Mouse (Mus musculus) embryonic facial prominence, embryonic 14.5 days (tissue): ENCODE measurements around the gene Slc3a2. TPM values are rescaled to one million over a fixed set of nuclear protein-coding genes. Genes with fewer than 3 reads are reported as not detected.
"Not testable (repeated sequence)": the region's sequence is repeated elsewhere in the genome, so short reads cannot be mapped to it uniquely, and the experiment has no call there.

Experiments
- ATAC-seq: fragments of 200-750 bp; cut with Nextera tagmentation; 2 replicates; pipeline ENCODE4 v1.8.0; 2017; ENCODE audit warnings: low read depth, moderate number of reproducible peaks, moderate TSS enrichment
- DNase-seq: peaks from one replicate; pipeline ENCODE4 v3.0.0-alpha.2; 2015; ENCODE audit warnings: low spot score
- H3K27ac ChIP-seq: fragments of 300-500 bp; sonication (generic); replicated peaks from 2 replicates; pipeline ENCODE4 v1.5.1; 2014; ENCODE audit warnings: low read depth, mild to moderate bottlenecking, low read length, moderate library complexity
- H3K27me3 ChIP-seq: fragments of 300-500 bp; sonication (generic); replicated peaks from 2 replicates; pipeline ENCODE4 v1.6.1; 2014; ENCODE audit warnings: low read length; ENCODE audit not compliant: control insufficient read depth, insufficient read depth
- H3K36me3 ChIP-seq: fragments of 300-500 bp; sonication (generic); 2 replicates; pipeline ENCODE4 v1.6.1; 2014; ENCODE audit warnings: low read length, mixed read lengths; ENCODE audit not compliant: control insufficient read depth, insufficient read depth
- H3K4me1 ChIP-seq: fragments of 300-500 bp; sonication (generic); 2 replicates; pipeline ENCODE4 v1.6.1; 2014; ENCODE audit warnings: antibody characterized with exemption, low read length; ENCODE audit not compliant: control insufficient read depth, insufficient read depth
- H3K4me2 ChIP-seq: fragments of 300-500 bp; sonication (generic); 2 replicates; pipeline ENCODE4 v1.6.1; 2014; ENCODE audit warnings: low read depth, mild to moderate bottlenecking, low read length, moderate library complexity, mixed read lengths
- H3K4me3 ChIP-seq: fragments of 300-500 bp; sonication (generic); 2 replicates; pipeline ENCODE4 v1.5.1; 2014; ENCODE audit warnings: low read depth, mild to moderate bottlenecking, low read length
- H3K9ac ChIP-seq: fragments of 300-500 bp; sonication (generic); 2 replicates; pipeline ENCODE4 v1.6.1; 2014; ENCODE audit warnings: low read depth, mild to moderate bottlenecking, low read length, moderate library complexity, mixed read lengths
- H3K9me3 ChIP-seq: fragments of 300-500 bp; sonication (generic); 2 replicates; pipeline ENCODE4 v1.6.1; 2016; ENCODE audit warnings: low read length; ENCODE audit not compliant: control insufficient read depth
- WGBS: fragments of 180-500 bp; shearing (Covaris S2); extraction: QIAGEN DNeasy Blood & Tissue Kit; methylation state at CpG from one replicate; pipeline ENCODE4 v1.1.7; 2014; 5-methylcytosine and 5-hydroxymethylcytosine counted together
- polyA plus RNA-seq: library from polyadenylated mRNA; unstranded; fragments of >200 nt; fragmentation: Nextera tagmentation; extraction: Ambion mirVana; gene quantifications from 2 replicates; pipeline ENCODE4 v1.2.1, GENCODE M21; 2014

Slc3a2 gene
- polyA plus RNA-seq, 1 experiment from 2014 or later, result 100 TPM

GRCm38 (mm10) chr19:8723574-8724346, 591 bp upstream of the Slc3a2 start:
- ATAC-seq (no peak), DNase-seq (no peak)
- peaks cover 29% of the 10 kb centered on the region for H3K36me3 ChIP-seq
- peak overlapping the region; percentile 94 for H3K9ac ChIP-seq
- H3K27ac ChIP-seq, result peak overlapping the region; percentile 88
- no peaks in the 10 kb centered on the region for H3K9me3 ChIP-seq
- H3K4me3 ChIP-seq, result peak overlapping the region; percentile 68
- peak overlapping the region; percentile 86 for H3K4me2 ChIP-seq
- under 1% methylated on average over 20 of the region's 20 CpGs for WGBS
- H3K27me3 ChIP-seq, result no peaks in the 10 kb centered on the region
- peaks cover 18% of the 10 kb centered on the region for H3K4me1 ChIP-seq

GRCm38 (mm10) chr19:8722559-8722906, 636 bp downstream of the Slc3a2 start:
- H3K9ac ChIP-seq, result peak overlapping the region; percentile 94
- H3K4me3 ChIP-seq, result peak overlapping the region; percentile 68
- peaks cover 18% of the 10 kb centered on the region for H3K4me1 ChIP-seq
- peaks cover 29% of the 10 kb centered on the region for H3K36me3 ChIP-seq
- ATAC-seq (no peak), DNase-seq (no peak)
- H3K27ac ChIP-seq, result peak overlapping the region; percentile 96
- no peaks in the 10 kb centered on the region for H3K9me3 ChIP-seq
- no peaks in the 10 kb centered on the region for H3K27me3 ChIP-seq
- H3K4me2 ChIP-seq, result peak overlapping the region; percentile 86
- WGBS, result 1% methylated on average over 5 of the region's 5 CpGs

GRCm38 (mm10) chr19:8722021-8722420, 1.1 kb downstream of the Slc3a2 start:
- 58% methylated on average over 4 of the region's 4 CpGs for WGBS
- peaks cover 29% of the 10 kb centered on the region for H3K36me3 ChIP-seq
- no peak for ATAC-seq
- peak; percentile 31 for DNase-seq
- H3K27ac ChIP-seq, result peak overlapping the region; percentile 96; the same call in 1 of the 2 replicates
- peak overlapping the region; percentile 86 for H3K4me2 ChIP-seq
- H3K9me3 ChIP-seq, result no peaks in the 10 kb centered on the region
- H3K4me1 ChIP-seq, result peaks cover 18% of the 10 kb centered on the region
- no peaks in the 10 kb centered on the region for H3K27me3 ChIP-seq
- H3K4me3 ChIP-seq, result peak overlapping the region; percentile 68
- H3K9ac ChIP-seq, result peak overlapping the region; percentile 94

- DNase-seq (no peak), ATAC-seq (no peak)
- H3K9me3 ChIP-seq, result no peaks in the 10 kb centered on the region
- no peaks in the 10 kb centered on the region for H3K27me3 ChIP-seq
- H3K36me3 ChIP-seq, result peaks cover 24% of the 10 kb centered on the region
- H3K9ac ChIP-seq, result 0 out of 2 replicates have a peak overlapping the region, but pooled peaks have one; percentile 94
- H3K4me3 ChIP-seq, result no peak overlapping the region
- H3K4me1 ChIP-seq, result peaks cover 18% of the 10 kb centered on the region
- H3K27ac ChIP-seq, result no peak overlapping the region
- WGBS, result 87% methylated on average over 1 of the region's 1 CpGs
- peak overlapping the region; percentile 86 for H3K4me2 ChIP-seq
Observed at GRCm38 (mm10) chr19:8721378-8721777, 1.8 kb downstream of the Slc3a2 start.

DNA sequence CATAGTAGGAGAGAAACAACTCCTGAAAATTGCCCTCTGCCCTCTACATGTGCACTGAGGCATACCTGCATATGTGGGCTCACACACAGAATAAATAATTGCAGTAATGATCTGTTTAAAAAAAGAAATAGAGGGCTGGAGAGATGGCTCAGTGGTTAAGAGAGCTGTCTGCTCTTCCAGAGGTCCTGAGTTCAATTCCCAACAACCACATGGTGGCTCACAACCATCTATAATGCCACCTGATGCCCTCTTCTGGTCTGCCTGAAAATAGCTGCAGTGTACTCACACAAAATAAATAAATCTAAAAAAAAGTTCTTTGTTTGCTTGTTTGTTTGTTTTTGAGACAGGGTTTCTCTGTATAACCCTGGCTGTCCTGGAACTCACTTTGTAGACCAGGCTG, 4.1 kb downstream of the Slc3a2 start:
- DNase-seq, H3K27ac ChIP-seq, H3K9ac ChIP-seq, H3K4me1 ChIP-seq, H3K4me2 ChIP-seq, H3K4me3 ChIP-seq, H3K27me3 ChIP-seq, ATAC-seq, H3K9me3 ChIP-seq, H3K36me3 ChIP-seq: not testable (repeated sequence)

DNA sequence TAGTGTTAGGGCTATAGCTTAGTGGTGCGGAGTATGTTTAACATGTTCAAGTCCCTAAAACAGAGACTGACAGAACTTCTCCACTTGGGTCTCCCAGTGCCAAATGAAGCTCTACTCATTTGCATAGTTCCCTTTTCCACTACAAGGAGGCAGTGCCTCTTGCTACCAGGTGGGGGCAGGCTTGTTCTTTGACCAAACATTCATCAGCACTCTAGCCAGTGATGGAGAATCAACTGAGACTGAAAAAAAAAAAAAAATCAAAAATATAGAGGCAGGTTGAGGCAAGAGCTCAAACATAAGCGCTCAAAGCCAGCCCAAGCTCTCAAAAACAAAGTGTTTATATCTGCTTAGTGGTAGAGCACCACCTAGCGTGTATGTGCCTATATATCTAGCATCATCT, 4.8 kb downstream of the Slc3a2 start:
- WGBS, result 68% methylated on average over 3 of the region's 3 CpGs

DNA sequence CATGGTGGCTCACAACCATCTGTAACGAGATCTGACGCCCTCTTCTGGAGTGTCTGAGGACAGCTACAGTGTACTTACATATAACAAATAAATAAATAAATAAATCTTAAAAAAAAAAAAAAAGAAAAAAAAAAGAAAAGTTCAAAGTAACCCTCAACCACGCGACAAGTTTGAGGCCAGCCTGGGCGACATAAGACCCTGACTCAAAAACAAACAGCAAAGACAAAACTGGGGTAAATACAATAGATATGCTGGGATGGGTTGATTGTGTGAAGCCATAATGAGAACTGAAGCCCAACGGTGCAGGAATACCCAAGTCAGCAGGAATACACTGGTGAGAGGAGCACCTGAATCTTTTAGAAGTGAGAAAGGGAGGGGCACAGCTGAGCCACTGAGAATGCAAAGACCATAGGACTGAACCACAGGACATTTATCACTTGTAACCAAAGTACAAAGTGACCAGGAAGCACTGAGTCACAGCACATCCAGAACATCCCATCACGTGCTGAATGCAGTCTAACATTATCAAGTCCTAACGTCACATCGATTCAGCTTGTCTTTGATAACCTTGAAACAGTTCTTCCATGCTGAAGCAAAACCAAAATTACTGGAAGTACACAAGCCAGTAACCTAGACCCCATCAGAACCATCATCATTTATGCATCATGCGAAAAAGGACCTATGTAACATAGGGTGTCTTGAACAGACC, 6.2 kb downstream of the Slc3a2 start:
- H3K36me3 ChIP-seq, result peaks cover 5% of the 10 kb centered on the region; the same call in 1 of the 2 replicates
- 77% methylated on average over 8 of the region's 10 CpGs for WGBS
- H3K4me2 ChIP-seq, result no peak overlapping the region
- no peak for ATAC-seq
- DNase-seq, result no peak
- H3K27ac ChIP-seq, result no peak overlapping the region
- H3K27me3 ChIP-seq, result no peaks in the 10 kb centered on the region
- H3K4me1 ChIP-seq, result peaks cover 11% of the 10 kb centered on the region
- H3K4me3 ChIP-seq, result no peak overlapping the region
- H3K9me3 ChIP-seq, result no peaks in the 10 kb centered on the region
- H3K9ac ChIP-seq, result no peak overlapping the region

More for the DNA sequence above, 4.8 kb downstream of the Slc3a2 start:
- H3K4me1 ChIP-seq, result peaks cover 8% of the 10 kb centered on the region; the same call in 1 of the 2 replicates
- no peak overlapping the region for H3K4me2 ChIP-seq
- H3K4me3 ChIP-seq, result no peak overlapping the region
- no peaks in the 10 kb centered on the region for H3K27me3 ChIP-seq
- no peak overlapping the region for H3K27ac ChIP-seq
- no peaks in the 10 kb centered on the region for H3K36me3 ChIP-seq
- ATAC-seq, result no peak
- peak; percentile 68 for DNase-seq
- no peaks in the 10 kb centered on the region for H3K9me3 ChIP-seq
- H3K9ac ChIP-seq, result no peak overlapping the region

- Histone ChIP-seq H3K27ac (no peak overlapping the region), H3K4me1 (peaks cover 16% of the 10 kb centered on the region), H3K9me3 (no peaks in the 10 kb centered on the region), H3K4me3 (no peak overlapping the region), H3K9ac (no peak overlapping the region), H3K36me3 (peaks cover 13% of the 10 kb centered on the region; the same call in 1 of the 2 replicates), H3K27me3 (no peaks in the 10 kb centered on the region), H3K4me2 (no peak overlapping the region)
- WGBS, result 72% methylated on average over 10 of the region's 10 CpGs
- ATAC-seq, result no peak
- no peak for DNase-seq
Observed at GRCm38 (mm10) chr19:8715868-8716766, 7.1 kb downstream of the Slc3a2 start.
